Mouse (Mus musculus) hindbrain, embryonic 13.5 days (tissue): Measurements from ENCODE around the gene Podnl1. TPM values are rescaled to one million over a fixed set of nuclear protein-coding genes. Genes with fewer than 3 reads are reported as not detected.
A peak's percentile ranks its signal among the peaks of the same experiment; 100 is the strongest.

Source experiments
- ATAC-seq: fragments of 200-750 bp; cut with Nextera tagmentation; 2 replicates; pipeline ENCODE4 v1.8.0; 2017; ENCODE audit warnings: moderate TSS enrichment; ENCODE audit not compliant: low FRiP score
- H3K27ac ChIP-seq: fragments of 300-500 bp; sonication (generic); 2 replicates; pipeline ENCODE4 v1.5.1; 2015; ENCODE audit warnings: inconsistent platforms, mild to moderate bottlenecking, moderate library complexity
- H3K27me3 ChIP-seq: fragments of 300-500 bp; sonication (generic); 2 replicates; pipeline ENCODE4 v1.6.1; 2015; ENCODE audit warnings: mild to moderate bottlenecking, inconsistent platforms
- H3K36me3 ChIP-seq: fragments of 300-500 bp; sonication (generic); 2 replicates; pipeline ENCODE4 v1.6.1; 2015; ENCODE audit warnings: mild to moderate bottlenecking, inconsistent platforms
- H3K4me1 ChIP-seq: fragments of 300-500 bp; sonication (generic); replicated peaks from 2 replicates; pipeline ENCODE4 v1.6.1; 2015; ENCODE audit warnings: inconsistent platforms
- H3K4me2 ChIP-seq: fragments of 300-500 bp; sonication (generic); 2 replicates; pipeline ENCODE4 v1.6.1; 2015; ENCODE audit warnings: inconsistent platforms, mild to moderate bottlenecking, moderate library complexity
- H3K4me3 ChIP-seq: fragments of 300-500 bp; sonication (generic); 2 replicates; pipeline ENCODE4 v1.5.1; 2015; ENCODE audit warnings: mild to moderate bottlenecking, inconsistent platforms
- H3K9ac ChIP-seq: fragments of 300-500 bp; sonication (generic); 2 replicates; pipeline ENCODE4 v1.6.1; 2015; ENCODE audit warnings: mild to moderate bottlenecking, inconsistent platforms
- H3K9me3 ChIP-seq: fragments of 300-500 bp; sonication (generic); 2 replicates; pipeline ENCODE4 v1.6.1; 2016; ENCODE audit warnings: inconsistent platforms
- WGBS: fragments of 180-500 bp; shearing (Covaris S2); methylation state at CpG from one replicate; pipeline ENCODE4 v1.1.7; 2015; 5-methylcytosine and 5-hydroxymethylcytosine counted together
- polyA plus RNA-seq: library from polyadenylated mRNA; unstranded; fragments of >200 nt; fragmentation: Nextera tagmentation; extraction: Ambion mirVana; gene quantifications from 2 replicates; pipeline ENCODE4 v1.2.1, GENCODE M21; 2015

Gene Podnl1
- 0.48 and 0.52 TPM in 2 replicates for polyA plus RNA-seq

GRCm38 (mm10) chr8:84125656-84126055, at the start of gene Podnl1:
Podnl1 (plus strand) TSS chr8:84125989.
- no peak within 1 kb of the TSS for H3K4me2 ChIP-seq
- no peak within 1 kb of the TSS for H3K27ac ChIP-seq
- peaks cover 6% of the 10 kb centered on the region for H3K4me1 ChIP-seq
- H3K27me3 ChIP-seq: no peaks in the 10 kb centered on the region; the same call in 1 of the 2 replicates
- H3K4me3 ChIP-seq: no peak within 1 kb of the TSS
- no peaks in the 10 kb centered on the region for H3K9me3 ChIP-seq
- no peaks in the 10 kb centered on the region for H3K36me3 ChIP-seq
- no peak for ATAC-seq
- 58% methylated on average over 9 of the region's 9 CpGs for WGBS
- H3K9ac ChIP-seq: no peak within 1 kb of the TSS; the same call in 1 of the 2 replicates

DNA sequence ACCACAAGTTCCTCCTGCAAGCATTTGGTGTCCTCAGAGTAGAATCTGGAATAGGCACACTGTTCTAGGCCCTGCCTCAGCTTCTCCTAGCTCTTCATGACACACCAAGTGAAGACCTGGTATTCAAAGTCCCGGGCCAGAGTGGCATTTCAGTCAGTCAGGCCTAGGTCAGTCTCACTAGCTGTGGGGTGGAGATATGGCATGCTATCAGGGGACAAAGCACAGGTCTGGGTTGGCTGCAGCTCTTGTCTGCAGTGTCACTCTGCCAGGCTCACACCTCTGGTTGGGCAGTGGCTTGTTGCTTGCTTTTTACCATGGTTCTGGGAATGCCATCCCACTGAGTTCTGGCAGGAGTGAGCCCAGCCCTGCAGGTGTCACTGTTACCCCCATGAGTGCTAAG, 49.4 kb upstream of the Podnl1 start:
- Histone ChIP-seq H3K4me2 (no peak overlapping the region), H3K4me3 (no peak overlapping the region), H3K36me3 (peaks cover 62% of the 10 kb centered on the region), H3K27ac (no peak overlapping the region), H3K9ac (no peak overlapping the region), H3K4me1 (peaks cover 34% of the 10 kb centered on the region), H3K9me3 (no peaks in the 10 kb centered on the region), H3K27me3 (no peaks in the 10 kb centered on the region)
- 100% methylated on average over 1 of the region's 1 CpGs for WGBS
- ATAC-seq: no peak

DNA sequence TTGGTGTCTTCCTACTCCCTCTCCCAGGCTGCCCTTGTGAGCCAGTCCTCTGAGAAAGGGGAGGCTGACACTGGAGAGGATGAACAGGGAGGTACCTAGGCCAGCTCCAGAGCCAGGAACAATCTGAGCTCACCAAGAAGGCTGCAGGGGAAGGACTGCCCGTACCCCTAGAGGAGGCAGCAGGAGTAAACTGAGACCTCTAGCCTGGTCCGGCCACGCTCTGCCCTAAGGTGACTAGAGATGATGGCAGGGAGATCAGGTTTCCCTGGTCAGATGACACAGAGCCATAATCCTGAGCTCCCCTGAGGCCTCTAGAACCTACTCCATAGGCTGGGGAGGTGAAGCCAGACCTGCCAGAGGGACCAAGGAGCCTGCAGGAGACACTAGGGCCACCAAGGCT, 48.9 kb upstream of the Podnl1 start:
- H3K4me2 ChIP-seq: no peak overlapping the region
- H3K36me3 ChIP-seq: peaks cover 66% of the 10 kb centered on the region
- peaks cover 30% of the 10 kb centered on the region for H3K4me1 ChIP-seq
- no peaks in the 10 kb centered on the region for H3K9me3 ChIP-seq
- ATAC-seq: no peak
- no peak overlapping the region for H3K27ac ChIP-seq
- 94% methylated on average over 3 of the region's 3 CpGs for WGBS
- H3K27me3 ChIP-seq: no peaks in the 10 kb centered on the region
- no peak overlapping the region for H3K4me3 ChIP-seq
- H3K9ac ChIP-seq: no peak overlapping the region

- Histone ChIP-seq H3K4me2 (no peak overlapping the region), H3K4me1 (peaks cover 13% of the 10 kb centered on the region), H3K36me3 (peaks cover 86% of the 10 kb centered on the region), H3K9me3 (no peaks in the 10 kb centered on the region), H3K9ac (no peak overlapping the region), H3K27me3 (no peaks in the 10 kb centered on the region), H3K27ac (no peak overlapping the region), H3K4me3 (no peak overlapping the region)
- WGBS: 93% methylated on average over 5 of the region's 5 CpGs
- no peak for ATAC-seq
Observed at GRCm38 (mm10) chr8:84079206-84079605, 46.6 kb upstream of the Podnl1 start.

GRCm38 (mm10) chr8:84083829-84084241, 42.0 kb upstream of the Podnl1 start:
- Histone ChIP-seq H3K36me3 (peaks cover 90% of the 10 kb centered on the region), H3K4me1 (peaks cover 11% of the 10 kb centered on the region; the same call in 1 of the 2 replicates), H3K27me3 (no peaks in the 10 kb centered on the region), H3K4me3 (no peak overlapping the region), H3K27ac (no peak overlapping the region), H3K9ac (no peak overlapping the region; the same call in 1 of the 2 replicates), H3K4me2 (no peak overlapping the region), H3K9me3 (no peaks in the 10 kb centered on the region)
- peak; percentile 40 for ATAC-seq
- 16% methylated on average over 8 of the region's 8 CpGs for WGBS

GRCm38 (mm10) chr8:84084341-84085115, 41.3 kb upstream of the Podnl1 start:
- Histone ChIP-seq H3K27me3 (no peaks in the 10 kb centered on the region), H3K27ac (no peak overlapping the region), H3K9me3 (no peaks in the 10 kb centered on the region), H3K4me2 (peak overlapping the region; percentile 1; the same call in 1 of the 2 replicates), H3K4me3 (no peak overlapping the region), H3K9ac (peak overlapping the region; percentile 35; the same call in 1 of the 2 replicates), H3K4me1 (peaks cover 11% of the 10 kb centered on the region; the same call in 1 of the 2 replicates), H3K36me3 (peaks cover 91% of the 10 kb centered on the region)
- peak; percentile 57 for ATAC-seq
- 32% methylated on average over 42 of the region's 42 CpGs for WGBS

DNA sequence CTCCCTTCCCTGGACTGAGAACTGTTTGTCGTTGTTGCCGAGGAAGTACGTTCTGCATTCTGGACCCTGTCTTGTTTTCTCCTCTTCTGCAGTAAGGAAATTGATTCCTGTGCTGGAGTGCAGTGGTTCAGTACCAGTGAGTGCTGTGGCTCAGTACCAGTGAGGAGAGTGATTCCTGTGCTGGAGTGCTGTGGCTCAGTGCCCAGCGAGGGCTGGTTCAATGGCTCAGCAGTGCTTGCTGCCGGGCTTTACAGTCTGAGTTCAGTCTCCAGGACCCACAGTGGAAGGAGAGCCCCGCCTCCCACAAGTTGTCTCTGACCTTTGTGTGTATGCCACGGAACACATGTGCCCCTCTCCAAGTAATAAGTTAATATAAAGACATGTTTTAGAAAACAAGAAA, 38.6 kb upstream of the Podnl1 start:
- ATAC-seq: no peak
- H3K36me3 ChIP-seq: peaks cover 92% of the 10 kb centered on the region
- H3K4me2 ChIP-seq: no peak overlapping the region
- H3K27ac ChIP-seq: no peak overlapping the region
- WGBS: 93% methylated on average over 7 of the region's 7 CpGs
- no peaks in the 10 kb centered on the region for H3K27me3 ChIP-seq
- H3K9me3 ChIP-seq: no peaks in the 10 kb centered on the region
- no peak overlapping the region for H3K4me3 ChIP-seq
- no peak overlapping the region for H3K9ac ChIP-seq
- H3K4me1 ChIP-seq: peaks cover 11% of the 10 kb centered on the region; the same call in 1 of the 2 replicates

- no peaks in the 10 kb centered on the region for H3K27me3 ChIP-seq
- H3K4me2 ChIP-seq: no peak overlapping the region
- no peak for ATAC-seq
- no peak overlapping the region for H3K9ac ChIP-seq
- H3K9me3 ChIP-seq: no peaks in the 10 kb centered on the region
- peaks cover 92% of the 10 kb centered on the region for H3K36me3 ChIP-seq
- H3K4me1 ChIP-seq: peaks cover 11% of the 10 kb centered on the region; the same call in 1 of the 2 replicates
- WGBS: 96% methylated on average over 14 of the region's 14 CpGs
- no peak overlapping the region for H3K4me3 ChIP-seq
- H3K27ac ChIP-seq: no peak overlapping the region
Observed at GRCm38 (mm10) chr8:84087821-84088220, 38.0 kb upstream of the Podnl1 start.

GRCm38 (mm10) chr8:84089277-84089676, 36.5 kb upstream of the Podnl1 start:
- H3K4me3 ChIP-seq: no peak overlapping the region
- no peak overlapping the region for H3K4me2 ChIP-seq
- ATAC-seq: no peak
- WGBS: 83% methylated on average over 9 of the region's 9 CpGs
- H3K4me1 ChIP-seq: peaks cover 5% of the 10 kb centered on the region; the same call in 1 of the 2 replicates
- H3K9me3 ChIP-seq: no peaks in the 10 kb centered on the region
- H3K27ac ChIP-seq: no peak overlapping the region
- H3K36me3 ChIP-seq: peaks cover 93% of the 10 kb centered on the region
- no peaks in the 10 kb centered on the region for H3K27me3 ChIP-seq
- H3K9ac ChIP-seq: no peak overlapping the region

GRCm38 (mm10) chr8:84090585-84090984, 35.2 kb upstream of the Podnl1 start:
- Histone ChIP-seq H3K4me2 (no peak overlapping the region), H3K4me1 (no peaks in the 10 kb centered on the region), H3K9ac (no peak overlapping the region), H3K9me3 (no peaks in the 10 kb centered on the region), H3K27me3 (no peaks in the 10 kb centered on the region), H3K36me3 (peaks cover 97% of the 10 kb centered on the region), H3K27ac (no peak overlapping the region), H3K4me3 (no peak overlapping the region)
- no peak for ATAC-seq
- WGBS: 94% methylated on average over 8 of the region's 8 CpGs

GRCm38 (mm10) chr8:84096061-84096460, 29.7 kb upstream of the Podnl1 start:
- Histone ChIP-seq H3K9me3 (no peaks in the 10 kb centered on the region), H3K36me3 (peaks cover 88% of the 10 kb centered on the region), H3K4me1 (peaks cover 5% of the 10 kb centered on the region; the same call in 1 of the 2 replicates), H3K9ac (no peak overlapping the region), H3K4me3 (no peak overlapping the region), H3K27ac (no peak overlapping the region), H3K27me3 (no peaks in the 10 kb centered on the region), H3K4me2 (no peak overlapping the region)
- 81% methylated on average over 8 of the region's 8 CpGs for WGBS
- ATAC-seq: no peak

DNA sequence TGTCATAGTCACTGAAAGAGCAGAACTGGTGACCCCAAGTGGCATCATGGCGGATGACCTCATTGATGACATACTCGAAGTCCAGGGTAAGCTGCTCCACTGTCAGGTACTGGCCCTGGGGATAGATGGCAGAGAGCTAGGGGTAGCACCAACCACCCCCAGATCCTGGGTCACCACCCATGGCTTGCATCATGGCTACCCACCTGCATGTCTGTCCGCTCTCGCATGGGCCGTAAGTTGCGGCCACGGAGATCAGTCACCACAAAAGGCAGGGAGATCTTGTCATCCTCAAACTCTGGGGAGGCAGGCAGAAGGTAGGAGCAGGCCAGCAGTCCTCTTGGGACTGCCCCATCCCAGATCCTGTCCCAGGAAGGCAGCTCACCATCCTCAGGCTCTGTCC, 27.4 kb upstream of the Podnl1 start:
- H3K36me3 ChIP-seq: peaks cover 82% of the 10 kb centered on the region
- WGBS: 92% methylated on average over 7 of the region's 7 CpGs

More for the DNA sequence above, 27.4 kb upstream of the Podnl1 start:
- no peaks in the 10 kb centered on the region for H3K9me3 ChIP-seq
- no peak overlapping the region for H3K27ac ChIP-seq
- ATAC-seq: no peak
- H3K4me2 ChIP-seq: no peak overlapping the region
- no peaks in the 10 kb centered on the region for H3K27me3 ChIP-seq
- no peak overlapping the region for H3K9ac ChIP-seq
- H3K4me3 ChIP-seq: no peak overlapping the region
- H3K4me1 ChIP-seq: peaks cover 28% of the 10 kb centered on the region
